ENCODE assay signal across 8 mouse cellular contexts in genomic region chr1:144406387-144407383, GRCm38 (mm10).
DNase-seq lines count a peak whose midpoint lies in the region; ATAC-seq and TF ChIP-seq lines count a peak whose summit lies in the region.

No protein-coding gene starts in this region.

- H3K4me2 ChIP-seq in kidney, embryonic 15.5 days, result no peak overlapping the region
- H3K4me2 ChIP-seq in limb, embryonic 14.5 days (replicated peaks; ENCODE audit: low read depth, low read length, severe bottlenecking), result no peak overlapping the region

- ATAC-seq in kidney, embryonic 15.5 days (replicated peaks; ENCODE audit: low FRiP score), result peak; percentile 89
- peak; percentile 73; the same call in 1 of the 2 replicates for ATAC-seq in limb, embryonic 14.5 days (ENCODE audit: low FRiP score, low read depth)

- TF ChIP-seq POLR2A in limb, embryonic 14.5 days (IDR thresholded peaks at IDR 0.05; ENCODE audit: borderline replicate concordance, extremely low read depth, insufficient read depth, insufficient read length), result no peak

- H3K4me3 ChIP-seq in kidney, embryonic 15.5 days (replicated peaks), result no peak overlapping the region
- no peak overlapping the region for H3K4me3 ChIP-seq in limb, embryonic 14.5 days (replicated peaks; ENCODE audit: low read length)

- intact Hi-C loops in gastrocnemius, postnatal 36 days (cut with DNase I), result no loop called here

- no peak overlapping the region for H3K27ac ChIP-seq in kidney, embryonic 15.5 days
- no peak overlapping the region for H3K27ac ChIP-seq in limb, embryonic 14.5 days (replicated peaks; ENCODE audit: low read depth, low read length)

- DNase-seq in 3134 (ENCODE audit: extremely low read depth, insufficient read length, low spot score), result peak; percentile 43
- peak; percentile 74 to 76 for DNase-seq in adrenal gland, adult 18-20 months (ENCODE audit: low spot score in 2 of 2)
- peak; percentile 88 for DNase-seq in embryo, embryonic 10.5 days (ENCODE audit: low spot score)
- peak; percentile 51 to 65 for DNase-seq in gastrocnemius, postnatal 36 days
- peak; percentile 84 for DNase-seq in limb, embryonic 14.5 days (ENCODE audit: low spot score)
- DNase-seq in naive thymus-derived CD4-positive, alpha-beta T cell, adult 2 months (ENCODE audit: low read depth), result peak; percentile 67
- peak; percentile 48 to 82 for DNase-seq in spleen, postnatal 4 days (ENCODE audit: low spot score in 2 of 2)

- no peaks in the 10 kb centered on the region for H3K4me1 ChIP-seq in kidney, embryonic 15.5 days
- H3K4me1 ChIP-seq in limb, embryonic 14.5 days (ENCODE audit: control insufficient read depth, insufficient read depth, low read length), result no peaks in the 10 kb centered on the region

- no peaks in the 10 kb centered on the region for H3K9me3 ChIP-seq in kidney, embryonic 15.5 days (replicated peaks)
- no peaks in the 10 kb centered on the region for H3K9me3 ChIP-seq in limb, embryonic 14.5 days (ENCODE audit: control insufficient read depth, low read length)

- H3K9ac ChIP-seq in kidney, embryonic 15.5 days, result no peak overlapping the region
- H3K9ac ChIP-seq in limb, embryonic 14.5 days (ENCODE audit: low read depth, low read length, severe bottlenecking), result no peak overlapping the region

- H3K36me3 ChIP-seq in kidney, embryonic 15.5 days, result no peaks in the 10 kb centered on the region
- no peaks in the 10 kb centered on the region for H3K36me3 ChIP-seq in limb, embryonic 14.5 days (ENCODE audit: control insufficient read depth, insufficient read depth, low read length)

- 35% methylated on average over 14 of the region's 15 CpGs for WGBS in kidney, embryonic 15.5 days
- WGBS in limb, embryonic 14.5 days, result 41% methylated on average over 15 of the region's 15 CpGs

- H3K27me3 ChIP-seq in kidney, embryonic 15.5 days, result 0 out of 2 replicates have a peak, but pooled peaks cover 3% of the 10 kb centered on the region
- no peaks in the 10 kb centered on the region for H3K27me3 ChIP-seq in limb, embryonic 14.5 days (ENCODE audit: control insufficient read depth, insufficient read depth, low read length)
